Mouse (Mus musculus): ENCODE measurements around the gene H2al1f. TPM values are rescaled to one million over a fixed set of nuclear protein-coding genes. Genes with fewer than 3 reads are reported as not detected.
"Not testable (repeated sequence)": the region's sequence is repeated elsewhere in the genome, so short reads cannot be mapped to it uniquely, and the experiment has no call there.

Gene H2al1f
- not detected in 2 replicates for polyA plus RNA-seq (2015; fragmentation: Nextera tagmentation; extraction: Ambion mirVana)

DNA sequence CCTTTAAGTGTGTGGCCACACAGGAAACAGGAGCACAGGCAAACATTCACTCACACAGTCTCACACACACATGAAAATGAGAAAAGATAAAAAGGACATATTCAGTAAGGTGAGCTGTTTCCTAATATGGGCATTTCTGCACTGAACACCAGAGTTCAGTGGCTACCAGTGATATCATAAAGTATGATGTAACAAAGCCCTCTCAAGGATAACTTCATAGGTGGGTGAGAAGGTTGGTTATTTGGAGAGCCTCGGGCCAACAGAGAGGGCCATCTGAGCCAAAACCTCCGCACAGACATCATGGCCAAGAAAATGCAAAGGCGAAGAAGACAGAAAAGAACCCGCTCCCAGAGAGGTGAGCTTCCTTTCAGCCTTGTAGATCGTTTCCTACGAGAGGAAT is at the start of gene H2al1f:
H2al1f (plus strand) TSS at position 301 of the 400 bp plus-strand sequence.
- WGBS, result no CpG with 5 or more reads among the region's 6 CpGs
- not testable (repeated sequence) for H3K4me1 ChIP-seq (replicated peaks; ENCODE audit: control insufficient read depth, insufficient read depth); ATAC-seq (ENCODE audit: low FRiP score, low TSS enrichment); H3K9me3 ChIP-seq (ENCODE audit: control insufficient read depth, low read length); H3K36me3 ChIP-seq (ENCODE audit: control insufficient read depth, insufficient read depth, low read length); H3K27ac ChIP-seq (replicated peaks); H3K4me3 ChIP-seq (ENCODE audit: low read depth, low read length); H3K9ac ChIP-seq (ENCODE audit: low read length); H3K27me3 ChIP-seq (ENCODE audit: control insufficient read depth, insufficient read depth, low read length); H3K4me2 ChIP-seq (replicated peaks; ENCODE audit: low read depth); DNase-seq (ENCODE audit: low spot score)

DNA sequence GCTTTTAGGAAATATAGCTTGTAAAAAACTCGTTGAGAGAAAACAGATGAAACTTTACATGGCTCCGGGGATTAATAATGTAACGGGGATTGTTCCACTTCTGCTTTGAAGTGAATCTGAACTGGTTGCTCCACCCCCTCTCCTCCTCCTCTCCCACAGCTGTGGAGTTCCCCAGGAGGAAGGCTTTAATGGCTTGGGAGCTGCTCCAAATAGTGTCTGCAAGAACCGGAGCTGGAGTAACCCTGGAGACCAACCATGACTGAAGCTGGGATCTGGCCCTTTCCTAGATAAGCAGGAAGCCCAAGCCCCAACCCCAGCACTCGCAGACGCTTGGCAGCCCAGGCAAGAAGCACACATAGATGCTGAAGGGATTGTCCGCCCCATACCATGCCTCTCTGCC is 47.2 kb upstream of the H2al1f start:
- Histone ChIP-seq H3K27me3 (ENCODE audit: control insufficient read depth, insufficient read depth, low read length) (no peaks in the 10 kb centered on the region), H3K27ac (replicated peaks) (no peak overlapping the region), H3K9me3 (ENCODE audit: control insufficient read depth, low read length) (no peaks in the 10 kb centered on the region), H3K4me3 (ENCODE audit: low read depth, low read length) (no peak overlapping the region), H3K9ac (ENCODE audit: low read length) (no peak overlapping the region), H3K4me1 (replicated peaks; ENCODE audit: control insufficient read depth, insufficient read depth) (no peaks in the 10 kb centered on the region), H3K4me2 (replicated peaks; ENCODE audit: low read depth) (no peak overlapping the region), H3K36me3 (ENCODE audit: control insufficient read depth, insufficient read depth, low read length) (no peaks in the 10 kb centered on the region)
- no peak for TF ChIP-seq EP300 (optimal IDR thresholded peaks at IDR 0.05)
- TF ChIP-seq CTCF (IDR thresholded peaks at IDR 0.05; ENCODE audit: low read depth), result no peak
- WGBS, result 44% methylated on average over 7 of the region's 7 CpGs
- ATAC-seq (ENCODE audit: low FRiP score, low TSS enrichment) (no peak), DNase-seq (ENCODE audit: low spot score) (no peak)

DNA sequence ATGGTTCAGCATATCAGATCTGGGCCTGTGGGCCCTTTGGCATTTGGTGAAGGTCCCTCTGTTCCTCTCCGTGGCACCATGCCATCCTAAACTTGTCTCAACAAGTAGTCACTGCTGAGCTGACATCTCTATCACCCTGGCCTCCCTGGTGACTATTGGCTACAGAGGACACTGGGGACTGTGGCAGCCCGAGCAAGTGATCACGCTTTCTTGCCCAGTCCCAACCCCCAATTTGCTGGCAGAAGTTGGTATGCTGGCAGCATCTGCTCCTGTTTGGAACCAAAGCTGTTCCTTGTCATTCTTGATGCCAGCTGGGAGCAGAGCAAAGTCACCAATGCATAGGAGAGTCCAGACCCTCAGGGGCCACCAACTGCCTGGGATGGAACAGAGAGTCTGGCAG is 45.9 kb upstream of the H2al1f start:
- WGBS, result 89% methylated on average over 3 of the region's 3 CpGs
- H3K4me2 ChIP-seq (replicated peaks; ENCODE audit: low read depth), result no peak overlapping the region
- no peak for DNase-seq (ENCODE audit: low spot score)
- no peak overlapping the region for H3K27ac ChIP-seq (replicated peaks)
- no peaks in the 10 kb centered on the region for H3K36me3 ChIP-seq (ENCODE audit: control insufficient read depth, insufficient read depth, low read length)
- no peaks in the 10 kb centered on the region for H3K27me3 ChIP-seq (ENCODE audit: control insufficient read depth, insufficient read depth, low read length)
- H3K9ac ChIP-seq (ENCODE audit: low read length), result no peak overlapping the region
- H3K4me3 ChIP-seq (ENCODE audit: low read depth, low read length), result no peak overlapping the region
- no peaks in the 10 kb centered on the region for H3K9me3 ChIP-seq (ENCODE audit: control insufficient read depth, low read length)
- no peak for TF ChIP-seq EP300 (optimal IDR thresholded peaks at IDR 0.05)
- TF ChIP-seq CTCF (IDR thresholded peaks at IDR 0.05; ENCODE audit: low read depth), result no peak
- no peaks in the 10 kb centered on the region for H3K4me1 ChIP-seq (replicated peaks; ENCODE audit: control insufficient read depth, insufficient read depth)
- ATAC-seq (ENCODE audit: low FRiP score, low TSS enrichment), result no peak

DNA sequence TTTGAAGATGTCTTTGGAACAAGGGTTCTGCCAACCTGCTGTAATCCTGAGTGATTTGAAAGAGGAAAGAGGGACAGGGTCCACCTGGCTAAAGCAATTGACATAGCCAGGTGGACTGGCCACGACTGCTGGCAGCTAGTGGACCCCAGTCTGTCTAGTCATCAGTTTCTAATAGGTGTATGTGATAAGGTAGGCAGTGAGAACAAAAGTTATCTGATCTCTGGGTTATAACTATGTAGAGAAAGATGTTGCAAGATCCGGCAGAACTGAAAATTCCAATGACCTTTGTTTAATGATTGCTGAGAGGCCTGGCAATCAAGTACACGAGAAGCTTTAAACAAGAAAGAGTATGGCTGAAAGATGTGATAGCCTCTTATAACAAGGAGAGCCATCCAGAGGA is 41.8 kb upstream of the H2al1f start:
- no peak for ATAC-seq (ENCODE audit: low FRiP score, low TSS enrichment)
- 66% methylated on average over 3 of the region's 3 CpGs for WGBS

DNA sequence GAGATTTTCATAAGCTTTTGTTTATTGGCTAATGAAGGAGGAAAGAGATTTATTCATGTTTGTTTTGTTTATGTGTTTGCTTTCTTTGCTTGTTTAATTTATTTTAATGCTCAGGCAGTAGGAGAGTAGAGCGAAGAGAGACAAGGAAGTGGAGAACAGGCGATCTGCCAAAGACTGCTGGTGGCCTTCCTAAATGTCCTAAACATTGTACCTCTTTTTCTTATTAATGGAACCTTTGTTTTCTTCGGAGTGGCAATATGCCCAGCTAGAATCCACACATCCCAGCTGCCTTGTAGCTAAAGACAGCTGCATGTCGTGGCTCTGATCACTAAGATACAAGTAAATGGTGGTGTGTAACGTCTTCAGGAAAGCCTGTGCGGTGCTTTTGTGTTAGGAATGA is 37.9 kb upstream of the H2al1f start:
- no peak for DNase-seq (ENCODE audit: low spot score)
- no peak for ATAC-seq (ENCODE audit: low FRiP score, low TSS enrichment)

More for the DNA sequence above, 41.8 kb upstream of the H2al1f start:
- no peaks in the 10 kb centered on the region for H3K36me3 ChIP-seq (ENCODE audit: control insufficient read depth, insufficient read depth, low read length)
- no peak overlapping the region for H3K4me3 ChIP-seq (ENCODE audit: low read depth, low read length)
- no peak overlapping the region for H3K4me2 ChIP-seq (replicated peaks; ENCODE audit: low read depth)
- no peak overlapping the region for H3K27ac ChIP-seq (replicated peaks)
- no peaks in the 10 kb centered on the region for H3K27me3 ChIP-seq (ENCODE audit: control insufficient read depth, insufficient read depth, low read length)
- H3K9me3 ChIP-seq (ENCODE audit: control insufficient read depth, low read length), result no peaks in the 10 kb centered on the region
- no peak for DNase-seq (ENCODE audit: low spot score)
- TF ChIP-seq EP300 (optimal IDR thresholded peaks at IDR 0.05), result no peak
- TF ChIP-seq CTCF (IDR thresholded peaks at IDR 0.05; ENCODE audit: low read depth), result no peak
- H3K4me1 ChIP-seq (replicated peaks; ENCODE audit: control insufficient read depth, insufficient read depth), result no peaks in the 10 kb centered on the region
- H3K9ac ChIP-seq (ENCODE audit: low read length), result no peak overlapping the region

DNA sequence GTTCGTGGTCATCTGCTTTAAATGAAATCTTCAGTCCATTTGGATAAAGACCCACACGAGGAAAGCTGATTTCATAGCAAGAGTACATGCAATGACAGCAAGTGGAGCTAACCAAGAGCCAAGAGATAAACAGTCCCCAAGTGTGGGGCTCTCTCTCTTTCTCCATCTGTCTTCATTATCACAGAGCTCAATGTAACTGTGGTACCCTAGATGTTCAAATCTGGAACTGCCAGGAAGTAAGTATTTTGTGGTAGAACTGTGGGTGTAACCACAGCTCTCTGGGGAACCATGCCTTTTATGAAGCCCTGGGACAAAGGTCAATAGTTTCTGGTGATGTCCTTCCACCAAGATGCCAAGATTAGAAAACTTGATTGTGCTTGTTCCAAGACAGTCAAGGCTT is 34.2 kb upstream of the H2al1f start:
- no peaks in the 10 kb centered on the region for H3K4me1 ChIP-seq (replicated peaks; ENCODE audit: control insufficient read depth, insufficient read depth)
- H3K27me3 ChIP-seq (ENCODE audit: control insufficient read depth, insufficient read depth, low read length), result no peaks in the 10 kb centered on the region
- no peak for ATAC-seq (ENCODE audit: low FRiP score, low TSS enrichment)
- WGBS, result 59% methylated on average over 2 of the region's 2 CpGs
- H3K9me3 ChIP-seq (ENCODE audit: control insufficient read depth, low read length), result no peaks in the 10 kb centered on the region
- TF ChIP-seq EP300 (optimal IDR thresholded peaks at IDR 0.05) (no peak), CTCF (IDR thresholded peaks at IDR 0.05; ENCODE audit: low read depth) (no peak)
- H3K9ac ChIP-seq (ENCODE audit: low read length), result no peak overlapping the region
- no peak overlapping the region for H3K4me3 ChIP-seq (ENCODE audit: low read depth, low read length)
- no peak overlapping the region for H3K4me2 ChIP-seq (replicated peaks; ENCODE audit: low read depth)
- DNase-seq (ENCODE audit: low spot score), result no peak
- no peak overlapping the region for H3K27ac ChIP-seq (replicated peaks)
- no peaks in the 10 kb centered on the region for H3K36me3 ChIP-seq (ENCODE audit: control insufficient read depth, insufficient read depth, low read length)

More for the DNA sequence above, 37.9 kb upstream of the H2al1f start:
- Histone ChIP-seq H3K4me3 (ENCODE audit: low read depth, low read length) (no peak overlapping the region), H3K27ac (replicated peaks) (no peak overlapping the region), H3K9me3 (ENCODE audit: control insufficient read depth, low read length) (no peaks in the 10 kb centered on the region), H3K27me3 (ENCODE audit: control insufficient read depth, insufficient read depth, low read length) (no peaks in the 10 kb centered on the region), H3K4me2 (replicated peaks; ENCODE audit: low read depth) (no peak overlapping the region), H3K4me1 (replicated peaks; ENCODE audit: control insufficient read depth, insufficient read depth) (no peaks in the 10 kb centered on the region), H3K36me3 (ENCODE audit: control insufficient read depth, insufficient read depth, low read length) (no peaks in the 10 kb centered on the region), H3K9ac (ENCODE audit: low read length) (no peak overlapping the region)
- WGBS, result 67% methylated on average over 6 of the region's 6 CpGs
- no peak for TF ChIP-seq CTCF (IDR thresholded peaks at IDR 0.05; ENCODE audit: low read depth)

Data from stomach, postnatal 0 days (tissue).